Mouse (Mus musculus) limb, embryonic 11.5 days (tissue): Measurements from ENCODE around the gene Sun5. TPM values are rescaled to one million over a fixed set of nuclear protein-coding genes. Genes with fewer than 3 reads are reported as not detected.

Source experiments
- ATAC-seq: fragments of 200-750 bp; cut with Nextera tagmentation; 2 replicates; pipeline ENCODE4 v1.8.0; 2017; ENCODE audit warnings: low read depth; ENCODE audit not compliant: insufficient number of reproducible peaks, low FRiP score, low TSS enrichment
- DNase-seq: peaks from one replicate; pipeline ENCODE4 v3.0.0-alpha.2; 2015; ENCODE audit warnings: low spot score
- H3K27ac ChIP-seq: fragments of 300-500 bp; sonication (generic); replicated peaks from 2 replicates; pipeline ENCODE4 v1.5.1; 2014; ENCODE audit warnings: low read depth, mild to moderate bottlenecking, low read length
- H3K27me3 ChIP-seq: fragments of 300-500 bp; sonication (generic); 2 replicates; pipeline ENCODE4 v1.6.1; 2014; ENCODE audit warnings: mild to moderate bottlenecking, low read length, mixed read lengths; ENCODE audit not compliant: control insufficient read depth, insufficient read depth
- H3K36me3 ChIP-seq: fragments of 300-500 bp; sonication (generic); 2 replicates; pipeline ENCODE4 v1.6.1; 2014; ENCODE audit warnings: mild to moderate bottlenecking, low read length, moderate library complexity, mixed read lengths; ENCODE audit not compliant: control insufficient read depth, insufficient read depth
- H3K4me1 ChIP-seq: fragments of 300-500 bp; sonication (generic); 2 replicates; pipeline ENCODE4 v1.6.1; 2014; ENCODE audit warnings: low read length, mixed read lengths; ENCODE audit not compliant: control insufficient read depth, insufficient read depth
- H3K4me2 ChIP-seq: fragments of 300-500 bp; sonication (generic); 2 replicates; pipeline ENCODE4 v1.6.1; 2014; ENCODE audit warnings: low read depth, mild to moderate bottlenecking, moderate library complexity; ENCODE audit not compliant: severe bottlenecking
- H3K4me3 ChIP-seq: fragments of 300-500 bp; sonication (generic); 2 replicates; pipeline ENCODE4 v1.5.1; 2014; ENCODE audit warnings: low read depth, low read length
- H3K9ac ChIP-seq: fragments of 300-500 bp; sonication (generic); 2 replicates; pipeline ENCODE4 v1.6.1; 2014; ENCODE audit warnings: mild to moderate bottlenecking, low read length
- H3K9me3 ChIP-seq: fragments of 300-500 bp; sonication (generic); 2 replicates; pipeline ENCODE4 v1.6.1; 2016; ENCODE audit warnings: low read length; ENCODE audit not compliant: control insufficient read depth
- WGBS: fragments of 180-500 bp; shearing (Covaris S2); extraction: QIAGEN DNeasy Blood & Tissue Kit; methylation state at CpG from one replicate; pipeline ENCODE4 v1.1.7; 2014; 5-methylcytosine and 5-hydroxymethylcytosine counted together
- polyA plus RNA-seq: library from polyadenylated mRNA; unstranded; fragments of >200 nt; fragmentation: Nextera tagmentation; extraction: Ambion mirVana; gene quantifications from 2 replicates; pipeline ENCODE4 v1.2.1, GENCODE M21; 2014

Gene Sun5
- polyA plus RNA-seq, 1 experiment from 2014 or later: not detected

DNA sequence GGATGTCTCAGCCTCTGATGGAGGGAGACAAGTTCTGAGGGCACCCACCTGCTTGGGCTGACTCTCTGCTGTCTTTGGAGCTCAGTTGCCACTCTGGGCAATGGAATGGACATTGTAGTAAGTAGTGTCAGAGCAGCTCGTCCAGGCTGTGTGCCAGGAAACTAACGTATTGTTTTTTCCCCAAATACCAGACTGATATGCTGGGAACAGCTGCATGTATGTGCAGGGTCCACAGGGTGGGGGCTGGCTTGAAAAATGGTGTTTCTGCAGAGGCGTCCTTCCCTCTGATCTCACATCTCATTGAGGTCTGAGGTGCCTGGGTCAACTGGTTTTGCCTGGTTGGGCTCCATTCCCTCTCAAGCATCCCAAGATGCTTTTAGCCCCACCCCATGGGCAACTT, 10.2 kb downstream of the Sun5 start:
- 74% methylated on average over 3 of the region's 3 CpGs for WGBS
- Histone ChIP-seq H3K4me2 (no peak overlapping the region), H3K36me3 (no peaks in the 10 kb centered on the region), H3K4me1 (no peaks in the 10 kb centered on the region), H3K27me3 (no peaks in the 10 kb centered on the region; the same call in 1 of the 2 replicates), H3K4me3 (no peak overlapping the region), H3K9ac (no peak overlapping the region), H3K27ac (no peak overlapping the region), H3K9me3 (no peaks in the 10 kb centered on the region)
- no peak for DNase-seq
- no peak for ATAC-seq

DNA sequence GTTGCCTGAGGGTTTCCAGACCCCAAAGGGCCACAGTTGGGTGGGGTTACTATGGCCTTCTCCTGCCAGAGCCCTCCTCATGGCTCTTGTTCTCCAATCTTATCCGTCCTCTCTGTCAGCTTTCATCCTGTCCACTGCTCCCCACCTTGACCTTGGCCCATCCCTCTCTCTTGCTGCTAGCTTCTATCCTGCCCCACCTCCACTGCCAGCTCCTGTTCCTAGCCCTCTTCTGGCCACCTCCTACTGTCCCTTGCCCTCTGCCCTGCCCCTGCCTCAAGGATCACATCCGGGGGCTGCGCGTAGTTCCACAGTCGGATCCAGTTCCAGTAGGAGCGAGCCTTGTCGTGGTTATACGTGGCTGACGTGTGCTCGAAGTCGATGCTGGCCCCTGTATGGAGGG, 10.6 kb downstream of the Sun5 start:
- DNase-seq (no peak), ATAC-seq (no peak)
- H3K4me3 ChIP-seq: no peak overlapping the region
- H3K9ac ChIP-seq: no peak overlapping the region
- H3K27ac ChIP-seq: no peak overlapping the region
- 94% methylated on average over 11 of the region's 11 CpGs for whole genome bisulfite sequencing
- no peaks in the 10 kb centered on the region for H3K4me1 ChIP-seq
- no peaks in the 10 kb centered on the region for H3K36me3 ChIP-seq
- H3K27me3 ChIP-seq: no peaks in the 10 kb centered on the region; the same call in 1 of the 2 replicates
- H3K4me2 ChIP-seq: no peak overlapping the region
- no peaks in the 10 kb centered on the region for H3K9me3 ChIP-seq

DNA sequence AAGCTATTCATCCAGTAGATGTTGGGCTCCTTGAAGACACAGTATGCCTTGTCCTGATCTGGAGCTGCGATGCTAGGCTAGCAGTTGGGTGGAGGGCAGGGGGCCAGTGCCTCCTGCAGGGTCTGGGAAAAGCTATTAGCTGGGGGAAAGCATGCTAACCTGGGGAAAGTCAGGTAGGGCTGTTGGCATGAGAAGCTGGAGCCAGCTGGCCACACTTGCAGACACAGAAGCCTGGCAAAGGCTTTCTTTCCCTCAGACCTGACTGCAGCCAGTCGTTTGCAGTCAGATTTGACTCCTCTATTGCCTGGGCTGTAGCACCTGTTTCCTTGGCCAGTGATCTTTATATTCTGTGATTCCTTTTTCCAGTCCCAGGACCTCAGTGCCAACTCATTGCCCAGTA, 11.3 kb downstream of the Sun5 start:
- no peaks in the 10 kb centered on the region; the same call in 1 of the 2 replicates for H3K27me3 ChIP-seq
- no peak overlapping the region for H3K4me2 ChIP-seq
- no peak overlapping the region for H3K27ac ChIP-seq
- no peak for DNase-seq
- ATAC-seq: no peak
- H3K4me3 ChIP-seq: no peak overlapping the region
- 90% methylated on average over 2 of the region's 2 CpGs for WGBS
- no peaks in the 10 kb centered on the region for H3K36me3 ChIP-seq
- H3K9ac ChIP-seq: no peak overlapping the region
- H3K9me3 ChIP-seq: no peaks in the 10 kb centered on the region
- no peaks in the 10 kb centered on the region for H3K4me1 ChIP-seq

DNA sequence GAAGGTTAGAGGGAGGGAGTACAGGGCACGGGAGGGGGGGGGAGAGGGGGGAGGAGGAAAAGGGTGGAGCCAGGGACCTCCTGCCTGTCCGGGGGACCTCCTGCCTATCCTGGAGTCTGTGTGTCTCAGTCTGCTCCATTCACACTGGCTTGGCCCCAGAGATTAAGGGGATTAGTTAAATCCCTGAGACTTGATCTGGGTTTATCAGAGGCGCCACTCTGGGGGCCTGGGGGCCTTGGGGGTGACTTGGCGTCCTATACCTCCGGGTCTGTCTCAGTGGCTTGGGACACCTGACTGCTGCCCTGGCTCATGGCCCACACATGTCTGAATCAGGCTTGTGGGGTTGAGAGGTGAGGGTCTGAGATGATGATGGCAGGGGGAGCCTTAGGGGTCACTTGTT, 17.3 kb downstream of the Sun5 start:
- Histone ChIP-seq H3K9ac (no peak overlapping the region), H3K27ac (no peak overlapping the region)
- no peak for ATAC-seq

DNA sequence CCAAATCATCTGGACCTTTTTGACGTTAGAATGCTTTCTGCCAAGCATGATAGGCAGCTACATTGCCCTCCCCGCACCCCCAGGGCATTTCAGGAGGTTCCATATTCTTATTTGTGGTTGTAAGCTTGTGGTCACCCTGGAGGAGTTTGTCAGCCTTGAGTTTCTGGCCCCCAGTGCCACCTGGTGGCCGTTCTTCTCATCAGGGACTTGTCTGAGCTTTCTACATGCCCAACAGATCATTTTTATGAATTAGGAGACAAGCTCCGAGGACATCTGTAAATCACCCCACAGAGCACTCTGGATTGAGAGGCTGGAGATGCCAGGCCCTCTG, 19.9 kb downstream of the Sun5 start:
- H3K36me3 ChIP-seq: no peaks in the 10 kb centered on the region
- H3K4me1 ChIP-seq: no peaks in the 10 kb centered on the region
- H3K4me3 ChIP-seq: no peak overlapping the region
- no peaks in the 10 kb centered on the region for H3K9me3 ChIP-seq
- no peak overlapping the region for H3K9ac ChIP-seq
- H3K4me2 ChIP-seq: no peak overlapping the region
- DNase-seq (peak; percentile 40), ATAC-seq (no peak)
- H3K27ac ChIP-seq: no peak overlapping the region
- WGBS: 50% methylated on average over 4 of the region's 4 CpGs
- H3K27me3 ChIP-seq: no peaks in the 10 kb centered on the region

More for the DNA sequence above, 17.3 kb downstream of the Sun5 start:
- Histone ChIP-seq H3K4me2 (no peak overlapping the region), H3K4me1 (no peaks in the 10 kb centered on the region), H3K4me3 (no peak overlapping the region), H3K9me3 (no peaks in the 10 kb centered on the region), H3K27me3 (no peaks in the 10 kb centered on the region; the same call in 1 of the 2 replicates), H3K36me3 (no peaks in the 10 kb centered on the region)
- no peak for DNase-seq
- WGBS: 16% methylated on average over 5 of the region's 5 CpGs

DNA sequence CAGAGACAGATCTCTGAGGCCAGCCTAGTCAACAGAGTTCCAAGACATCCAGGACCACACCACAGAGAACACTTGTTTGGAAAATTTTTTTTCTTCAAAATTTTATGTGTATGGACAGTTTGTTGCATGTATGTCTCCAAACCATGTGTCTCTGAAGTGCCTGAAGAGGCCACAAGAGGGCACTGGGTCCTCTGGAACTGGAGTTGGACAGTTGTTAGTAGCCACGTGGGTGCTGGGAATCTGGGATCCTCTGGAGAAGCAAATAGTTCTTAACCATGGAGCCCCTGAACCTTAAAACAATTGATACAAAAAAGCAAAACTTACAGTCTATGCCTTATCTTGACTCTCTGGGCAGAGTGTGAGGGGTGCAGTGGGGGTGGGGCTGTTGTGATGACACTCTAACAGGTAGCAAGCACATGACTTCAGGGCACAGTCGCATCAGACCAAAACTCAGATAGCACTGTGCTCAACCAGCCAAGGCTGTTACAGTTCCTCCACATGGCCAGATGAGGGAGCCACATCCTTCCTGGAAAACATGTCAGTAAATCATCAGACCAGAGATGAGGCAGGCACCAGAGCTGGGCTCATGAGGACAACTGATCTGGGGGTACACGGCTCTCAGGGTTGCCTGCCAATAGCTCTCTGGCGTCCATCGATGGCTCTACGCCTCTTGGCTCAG, 20.4 kb downstream of the Sun5 start:
- no peaks in the 10 kb centered on the region for H3K9me3 ChIP-seq
- 88% methylated on average over 6 of the region's 6 CpGs for WGBS
- no peaks in the 10 kb centered on the region for H3K36me3 ChIP-seq
- H3K4me3 ChIP-seq: no peak overlapping the region
- H3K27ac ChIP-seq: no peak overlapping the region
- no peak overlapping the region for H3K4me2 ChIP-seq
- H3K27me3 ChIP-seq: no peaks in the 10 kb centered on the region
- H3K9ac ChIP-seq: no peak overlapping the region
- no peaks in the 10 kb centered on the region for H3K4me1 ChIP-seq
- DNase-seq: no peak
- no peak for ATAC-seq

DNA sequence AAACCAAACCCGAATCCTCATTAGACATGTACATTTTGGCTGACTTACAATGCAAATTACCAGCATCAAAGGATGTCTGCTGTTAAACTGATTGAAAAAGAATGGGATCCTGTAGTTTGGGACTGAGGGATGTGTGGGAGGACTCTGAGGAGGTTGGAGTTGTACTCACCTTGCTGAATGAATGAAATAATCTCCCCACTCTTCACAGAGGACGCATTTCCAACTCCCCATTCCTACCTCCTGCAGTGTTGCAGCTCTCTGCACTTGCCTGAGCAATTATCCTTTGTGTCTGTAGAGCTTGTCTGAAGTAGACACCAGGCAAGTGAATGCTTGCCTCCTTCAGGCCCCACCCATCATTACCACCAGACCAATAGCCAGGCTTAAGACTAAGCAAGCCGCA, 22.5 kb downstream of the Sun5 start:
- no peaks in the 10 kb centered on the region for H3K36me3 ChIP-seq
- H3K4me1 ChIP-seq: no peaks in the 10 kb centered on the region
- H3K4me2 ChIP-seq: no peak overlapping the region
- H3K27me3 ChIP-seq: no peaks in the 10 kb centered on the region
- 81% methylated on average over 3 of the region's 3 CpGs for WGBS
- H3K27ac ChIP-seq: no peak overlapping the region
- H3K4me3 ChIP-seq: no peak overlapping the region
- H3K9ac ChIP-seq: no peak overlapping the region
- H3K9me3 ChIP-seq: no peaks in the 10 kb centered on the region
- no peak for ATAC-seq
- no peak for DNase-seq

DNA sequence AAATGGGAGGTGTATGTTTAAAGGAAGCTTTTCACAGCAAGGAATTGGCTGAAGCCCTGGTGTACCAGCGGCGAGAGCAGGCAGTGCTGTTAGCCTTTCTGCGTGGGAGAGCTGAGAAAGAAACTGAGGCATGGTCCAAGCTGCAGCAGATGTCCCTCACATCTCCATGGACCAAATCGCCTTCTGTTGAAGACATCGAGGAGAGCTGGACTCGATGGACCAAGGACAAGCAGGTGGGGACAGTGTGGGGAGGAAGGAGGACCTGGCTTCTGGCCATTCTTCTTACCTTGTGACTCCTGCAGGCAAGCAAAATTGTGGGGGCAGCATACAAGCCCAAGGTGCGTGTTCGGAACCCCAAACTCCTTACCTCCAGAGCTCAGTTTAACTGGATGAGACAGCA, 28.0 kb downstream of the Sun5 start:
- no peak overlapping the region for H3K27ac ChIP-seq
- H3K9me3 ChIP-seq: no peaks in the 10 kb centered on the region
- H3K27me3 ChIP-seq: no peaks in the 10 kb centered on the region
- no peak overlapping the region for H3K4me3 ChIP-seq
- H3K9ac ChIP-seq: no peak overlapping the region
- ATAC-seq: no peak
- H3K4me1 ChIP-seq: no peaks in the 10 kb centered on the region
- no peak overlapping the region for H3K4me2 ChIP-seq
- no peaks in the 10 kb centered on the region for H3K36me3 ChIP-seq
- no peak for DNase-seq
- 86% methylated on average over 8 of the region's 8 CpGs for WGBS

DNA sequence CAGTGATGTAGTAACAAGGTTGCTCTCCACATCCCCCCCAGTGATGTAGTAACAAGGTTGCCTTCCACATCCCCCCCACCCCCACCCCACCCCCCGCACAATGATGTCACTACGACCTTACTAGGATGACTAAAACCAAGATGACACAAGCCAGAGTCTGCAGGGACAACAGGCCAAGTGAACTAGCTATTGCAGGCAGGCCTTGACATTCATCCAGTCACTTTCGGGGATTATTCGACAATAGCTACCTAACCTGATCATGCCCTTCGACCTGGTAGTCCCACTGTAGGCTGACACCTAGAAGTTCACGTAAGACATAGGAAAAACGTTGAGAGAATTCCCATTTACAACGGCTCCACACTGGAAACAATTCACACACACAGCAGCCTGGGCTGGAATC, 37.6 kb downstream of the Sun5 start:
- Histone ChIP-seq H3K9me3 (no peaks in the 10 kb centered on the region), H3K36me3 (no peaks in the 10 kb centered on the region), H3K9ac (no peak overlapping the region), H3K4me1 (no peaks in the 10 kb centered on the region), H3K4me3 (no peak overlapping the region), H3K27me3 (no peaks in the 10 kb centered on the region), H3K27ac (no peak overlapping the region), H3K4me2 (no peak overlapping the region)
- no peak for DNase-seq
- WGBS: 82% methylated on average over 8 of the region's 8 CpGs
- no peak for ATAC-seq
